Mouse (Mus musculus): ENCODE results near the gene 4930513O06Rik. TPM values are rescaled to one million over a fixed set of nuclear protein-coding genes. Genes with fewer than 3 reads are reported as not detected.

4930513O06Rik gene
- polyA plus RNA-seq, 1 experiment from 2014 or later, result not detected

Other genes with a start within 250 kb of the 4930513O06Rik start
- 28.3 and 33.8 TPM in 2 replicates for gene Nrk, start 171.8 kb upstream of the 4930513O06Rik start, polyA plus RNA-seq (2015; fragmentation: Nextera tagmentation; extraction: Ambion mirVana)
- gene Serpina7, start 1.0 kb upstream of the 4930513O06Rik start, polyA plus RNA-seq (2015; fragmentation: Nextera tagmentation; extraction: Ambion mirVana), result 0.30 TPM in 1 of 2 replicates, not detected in the other
- not detected in 2 replicates for gene 4933428M09Rik, start 93.0 kb downstream of the 4930513O06Rik start, polyA plus RNA-seq (2015; fragmentation: Nextera tagmentation; extraction: Ambion mirVana)
- gene Mum1l1, start 123.8 kb downstream of the 4930513O06Rik start, polyA plus RNA-seq (2015; fragmentation: Nextera tagmentation; extraction: Ambion mirVana), result 14.2 and 14.8 TPM in 2 replicates
- 0.14 TPM in 1 of 2 replicates, not detected in the other for gene Trap1a, start 247.4 kb downstream of the 4930513O06Rik start, polyA plus RNA-seq (2015; fragmentation: Nextera tagmentation; extraction: Ambion mirVana)